8 mouse cellular contexts compared by ENCODE assay signal in the genomic region with DNA sequence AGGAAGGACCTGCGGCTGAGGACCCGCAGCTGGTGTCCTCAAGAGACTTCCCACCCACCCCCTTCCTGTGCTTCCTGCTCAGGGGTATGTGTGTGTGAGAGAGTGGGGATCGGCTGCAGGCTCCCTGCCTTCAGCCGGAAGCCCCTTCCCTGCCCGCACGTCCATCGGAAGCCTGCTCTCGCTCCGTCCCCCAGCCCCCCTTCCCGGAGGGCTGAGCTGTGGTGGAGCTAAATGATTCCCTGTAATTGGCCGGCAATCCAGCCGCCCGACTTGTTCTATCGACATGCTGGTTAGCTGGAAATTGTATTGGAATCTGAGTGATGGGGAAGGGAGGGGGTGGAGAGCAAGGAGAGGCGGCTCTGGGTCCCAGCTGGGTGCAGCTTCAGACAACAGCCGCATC. TPM values are rescaled to one million over a fixed set of nuclear protein-coding genes. Genes with fewer than 3 reads are reported as not detected.
A peak's percentile ranks its signal among the peaks of the same experiment; 100 is the strongest.
DNase-seq lines count a peak whose midpoint lies in the region; ATAC-seq lines count a peak whose summit lies in the region.

No protein-coding gene starts in this region.

- H3K9ac ChIP-seq in kidney, embryonic 16.5 days (replicated peaks; ENCODE audit: low read length): peak overlapping the region; percentile 55
- H3K9ac ChIP-seq in embryonic facial prominence, embryonic 11.5 days (replicated peaks; ENCODE audit: low read length): peak overlapping the region; percentile 52
- peak overlapping the region; percentile 8; the same call in 1 of the 2 replicates for H3K9ac ChIP-seq in intestine, embryonic 15.5 days
- H3K9ac ChIP-seq in neural tube, embryonic 11.5 days (ENCODE audit: low read length): peak overlapping the region; percentile 23

- peaks cover 30% of the 10 kb centered on the region for H3K4me1 ChIP-seq in kidney, embryonic 16.5 days (ENCODE audit: insufficient read depth, low read length)
- H3K4me1 ChIP-seq in embryonic facial prominence, embryonic 11.5 days (ENCODE audit: control insufficient read depth, insufficient read depth, low read length): no peaks in the 10 kb centered on the region
- H3K4me1 ChIP-seq in intestine, embryonic 15.5 days (replicated peaks): peaks cover 21% of the 10 kb centered on the region
- peaks cover 11% of the 10 kb centered on the region for H3K4me1 ChIP-seq in neural tube, embryonic 11.5 days (ENCODE audit: control insufficient read depth, insufficient read depth, low read length)

- peaks cover 27% of the 10 kb centered on the region for H3K36me3 ChIP-seq in kidney, embryonic 16.5 days (ENCODE audit: insufficient read depth, low read length)
- peaks cover 7% of the 10 kb centered on the region for H3K36me3 ChIP-seq in embryonic facial prominence, embryonic 11.5 days (replicated peaks; ENCODE audit: control insufficient read depth, insufficient read depth, low read depth, low read length)
- 0 out of 2 replicates have a peak, but pooled peaks cover 18% of the 10 kb centered on the region for H3K36me3 ChIP-seq in intestine, embryonic 15.5 days
- H3K36me3 ChIP-seq in neural tube, embryonic 11.5 days (ENCODE audit: control insufficient read depth, insufficient read depth, low read length): peaks cover 14% of the 10 kb centered on the region

- H3K27ac ChIP-seq in kidney, embryonic 16.5 days (ENCODE audit: low read length): no peak overlapping the region
- no peak overlapping the region for H3K27ac ChIP-seq in embryonic facial prominence, embryonic 11.5 days (replicated peaks; ENCODE audit: low read depth, low read length)
- H3K27ac ChIP-seq in intestine, embryonic 15.5 days: peak overlapping the region; percentile 20
- H3K27ac ChIP-seq in neural tube, embryonic 11.5 days (ENCODE audit: low read depth, low read length): 0 out of 2 replicates have a peak overlapping the region, but pooled peaks have one; percentile 4

- H3K27me3 ChIP-seq in kidney, embryonic 16.5 days (ENCODE audit: insufficient read depth, low read length): peaks cover 31% of the 10 kb centered on the region
- H3K27me3 ChIP-seq in embryonic facial prominence, embryonic 11.5 days (ENCODE audit: control insufficient read depth, insufficient read depth, low read length): peaks cover 16% of the 10 kb centered on the region
- peaks cover 24% of the 10 kb centered on the region for H3K27me3 ChIP-seq in intestine, embryonic 15.5 days (replicated peaks)
- H3K27me3 ChIP-seq in neural tube, embryonic 11.5 days (ENCODE audit: control insufficient read depth, insufficient read depth, low read length): peaks cover 35% of the 10 kb centered on the region

- ATAC-seq in kidney, embryonic 16.5 days (ENCODE audit: low FRiP score, low TSS enrichment): peak; percentile 36; the same call in 1 of the 2 replicates
- ATAC-seq in embryonic facial prominence, embryonic 11.5 days (replicated peaks; ENCODE audit: insufficient number of reproducible peaks, low FRiP score, low TSS enrichment, low read depth): no peak
- peak; percentile 50 for ATAC-seq in intestine, embryonic 15.5 days
- ATAC-seq in neural tube, embryonic 11.5 days (ENCODE audit: insufficient read depth, low FRiP score, low TSS enrichment): no peak

- H3K4me3 ChIP-seq in kidney, embryonic 16.5 days (ENCODE audit: low read length): peak overlapping the region; percentile 33
- peak overlapping the region; percentile 5; the same call in 1 of the 2 replicates for H3K4me3 ChIP-seq in embryonic facial prominence, embryonic 11.5 days (ENCODE audit: low read depth, low read length)
- H3K4me3 ChIP-seq in intestine, embryonic 15.5 days (replicated peaks): peak overlapping the region; percentile 22; the same call in 1 of the 2 replicates
- H3K4me3 ChIP-seq in neural tube, embryonic 11.5 days (ENCODE audit: low read depth, low read length): peak overlapping the region; percentile 4; the same call in 1 of the 2 replicates

- no peaks in the 10 kb centered on the region for H3K9me3 ChIP-seq in kidney, embryonic 16.5 days (ENCODE audit: low read length)
- no peaks in the 10 kb centered on the region for H3K9me3 ChIP-seq in embryonic facial prominence, embryonic 11.5 days (replicated peaks; ENCODE audit: control insufficient read depth, low read length)
- no peaks in the 10 kb centered on the region for H3K9me3 ChIP-seq in intestine, embryonic 15.5 days
- H3K9me3 ChIP-seq in neural tube, embryonic 11.5 days (ENCODE audit: control insufficient read depth, low read length): no peaks in the 10 kb centered on the region

- DNase-seq in kidney, adult 9 months: no peak
- DNase-seq in embryonic facial prominence, embryonic 11.5 days (ENCODE audit: low spot score): peak; percentile 66
- DNase-seq in neural tube, embryonic 11.5 days (ENCODE audit: low spot score): peak; percentile 67
- DNase-seq in right cerebral cortex, adult 2 months (ENCODE audit: low spot score in 2 of 2): no peak
- DNase-seq in frontal cortex, postnatal 36 days (ENCODE audit: low spot score in 2 of 2): no peak
- DNase-seq in spleen, postnatal 14 days (ENCODE audit: low spot score in 2 of 2): no peak

- 2% methylated on average over 16 of the region's 16 CpGs for WGBS in kidney, embryonic 16.5 days
- 0% methylated on average over 16 of the region's 16 CpGs for WGBS in embryonic facial prominence, embryonic 11.5 days
- 3% methylated on average over 16 of the region's 16 CpGs for WGBS in intestine, embryonic 15.5 days
- 2% methylated on average over 16 of the region's 16 CpGs for WGBS in neural tube, embryonic 11.5 days

- H3K4me2 ChIP-seq in kidney, embryonic 16.5 days (replicated peaks; ENCODE audit: low read depth, low read length): peak overlapping the region; percentile 52
- H3K4me2 ChIP-seq in embryonic facial prominence, embryonic 11.5 days (ENCODE audit: low read depth, low read length): peak overlapping the region; percentile 50
- H3K4me2 ChIP-seq in intestine, embryonic 15.5 days (replicated peaks): peak overlapping the region; percentile 59
- H3K4me2 ChIP-seq in neural tube, embryonic 11.5 days (ENCODE audit: low read depth): peak overlapping the region; percentile 39

RNA-seq across cellular contexts. Expression of gene Nmt1, which starts 36.3 kb away (rescaled TPM):
- polyA plus RNA-seq in kidney, embryonic 16.5 days (2015; fragmentation: Nextera tagmentation; extraction: Ambion mirVana): 50.7 and 51.9 TPM in 2 replicates
- 48.6 and 49.6 TPM in 2 replicates for polyA plus RNA-seq in embryonic facial prominence, embryonic 11.5 days (2014; fragmentation: Nextera tagmentation; extraction: Ambion mirVana)
- 60.0 and 66.6 TPM in 2 replicates for polyA plus RNA-seq in intestine, embryonic 15.5 days (2015; fragmentation: Nextera tagmentation; extraction: Ambion mirVana)
- polyA plus RNA-seq in neural tube, embryonic 11.5 days (2014; fragmentation: Nextera tagmentation; extraction: Ambion mirVana): 51.5 and 53.3 TPM in 2 replicates

RNA-seq across cellular contexts. Expression of gene Dcakd, which starts 36.5 kb away (rescaled TPM):
- polyA plus RNA-seq in kidney, embryonic 16.5 days (2015; fragmentation: Nextera tagmentation; extraction: Ambion mirVana): 161 and 201 TPM in 2 replicates
- polyA plus RNA-seq in embryonic facial prominence, embryonic 11.5 days (2014; fragmentation: Nextera tagmentation; extraction: Ambion mirVana): 273 and 276 TPM in 2 replicates
- 101 and 105 TPM in 2 replicates for polyA plus RNA-seq in intestine, embryonic 15.5 days (2015; fragmentation: Nextera tagmentation; extraction: Ambion mirVana)
- polyA plus RNA-seq in neural tube, embryonic 11.5 days (2014; fragmentation: Nextera tagmentation; extraction: Ambion mirVana): 319 and 323 TPM in 2 replicates

RNA-seq across cellular contexts. Expression of gene C1ql1, which starts 45.2 kb away (rescaled TPM):
- 2.5 and 3.0 TPM in 2 replicates for polyA plus RNA-seq in kidney, embryonic 16.5 days (2015; fragmentation: Nextera tagmentation; extraction: Ambion mirVana)
- 4.0 and 4.1 TPM in 2 replicates for polyA plus RNA-seq in embryonic facial prominence, embryonic 11.5 days (2014; fragmentation: Nextera tagmentation; extraction: Ambion mirVana)
- polyA plus RNA-seq in intestine, embryonic 15.5 days (2015; fragmentation: Nextera tagmentation; extraction: Ambion mirVana): 4.2 and 4.4 TPM in 2 replicates
- polyA plus RNA-seq in neural tube, embryonic 11.5 days (2014; fragmentation: Nextera tagmentation; extraction: Ambion mirVana): 2.9 and 4.0 TPM in 2 replicates

Comparison
In these comparisons a context has a peak if more than half of its experiments do, and no peak if none do; other contexts are left out.
1. ATAC-seq: peak in kidney, embryonic 16.5 days (single experiment) and intestine, embryonic 15.5 days (single experiment); none in embryonic facial prominence, embryonic 11.5 days (single experiment) and neural tube, embryonic 11.5 days (single experiment).
2. H3K27ac ChIP-seq: peak in intestine, embryonic 15.5 days (single experiment) and neural tube, embryonic 11.5 days (single experiment); none in kidney, embryonic 16.5 days (single experiment) and embryonic facial prominence, embryonic 11.5 days (single experiment).
3. DNase-seq: peak in embryonic facial prominence, embryonic 11.5 days (single experiment) and neural tube, embryonic 11.5 days (single experiment); none in kidney, adult 9 months (single experiment), right cerebral cortex, adult 2 months (0 of 2), frontal cortex, postnatal 36 days (0 of 2) and spleen, postnatal 14 days (0 of 2).
4. Peak in every context shown above with its lines, with median percentiles within 50 percentile points of each other: H3K4me2 ChIP-seq, H3K4me3 ChIP-seq and H3K9ac ChIP-seq.